Mouse (Mus musculus): Measurements from ENCODE around the gene Phactr2. TPM values are rescaled to one million over a fixed set of nuclear protein-coding genes. Genes with fewer than 3 reads are reported as not detected.
"Not testable (repeated sequence)": the region's sequence is repeated elsewhere in the genome, so short reads cannot be mapped to it uniquely, and the experiment has no call there.

Gene Phactr2
- 27.9 and 30.1 TPM in 2 replicates for polyA plus RNA-seq (2015; fragmentation: Nextera tagmentation; extraction: Ambion mirVana)

- Histone ChIP-seq H3K27me3 (peaks cover 12% of the 10 kb centered on the region; the same call in 1 of the 2 replicates), H3K9me3 (replicated peaks) (no peaks in the 10 kb centered on the region), H3K4me1 (peaks cover 7% of the 10 kb centered on the region), H3K4me2 (replicated peaks) (peak within 1 kb of the TSS; percentile 99), H3K9ac (peak within 1 kb of the TSS; percentile 54), H3K36me3 (no peaks in the 10 kb centered on the region), H3K27ac (replicated peaks) (no peak within 1 kb of the TSS), H3K4me3 (replicated peaks) (peak within 1 kb of the TSS; percentile 65)
- under 1% methylated on average over 70 of the region's 71 CpGs for WGBS
- peak; percentile 77 for ATAC-seq (ENCODE audit: insufficient number of reproducible peaks, low FRiP score, low TSS enrichment, low read depth)
These were observed at the start of gene Phactr2 for GRCm38 (mm10) chr10:13473833-13474567. Gene Phactr2 (minus strand): TSS chr10:13474412.

DNA sequence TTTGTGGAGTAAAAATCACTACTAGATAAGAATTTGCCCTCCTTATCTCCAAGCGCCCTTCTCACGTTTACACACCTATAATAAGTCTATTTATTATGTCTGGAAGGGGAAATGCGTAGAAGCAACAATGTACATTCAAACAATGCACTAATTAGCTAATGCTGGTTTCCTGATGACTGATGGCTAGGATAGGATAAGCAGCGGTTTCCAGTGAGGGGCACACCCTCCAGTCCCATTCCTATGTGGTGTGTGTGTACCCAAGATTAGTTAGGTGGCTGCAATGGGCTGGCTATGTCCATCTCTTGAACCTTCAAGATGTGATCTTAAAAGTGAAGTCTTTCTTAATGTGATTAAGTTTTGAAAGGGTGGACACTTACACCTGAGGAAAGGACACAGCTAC, 47.6 kb upstream of the Phactr2 start:
- 78% methylated on average over 4 of the region's 4 CpGs for WGBS
- Histone ChIP-seq H3K4me3 (replicated peaks) (no peak overlapping the region), H3K4me2 (replicated peaks) (no peak overlapping the region), H3K27ac (replicated peaks) (no peak overlapping the region), H3K9me3 (replicated peaks) (no peaks in the 10 kb centered on the region), H3K4me1 (no peaks in the 10 kb centered on the region), H3K36me3 (0 out of 2 replicates have a peak, but pooled peaks cover 3% of the 10 kb centered on the region), H3K9ac (no peak overlapping the region), H3K27me3 (no peaks in the 10 kb centered on the region)
- no peak for ATAC-seq (ENCODE audit: insufficient number of reproducible peaks, low FRiP score, low TSS enrichment, low read depth)

DNA sequence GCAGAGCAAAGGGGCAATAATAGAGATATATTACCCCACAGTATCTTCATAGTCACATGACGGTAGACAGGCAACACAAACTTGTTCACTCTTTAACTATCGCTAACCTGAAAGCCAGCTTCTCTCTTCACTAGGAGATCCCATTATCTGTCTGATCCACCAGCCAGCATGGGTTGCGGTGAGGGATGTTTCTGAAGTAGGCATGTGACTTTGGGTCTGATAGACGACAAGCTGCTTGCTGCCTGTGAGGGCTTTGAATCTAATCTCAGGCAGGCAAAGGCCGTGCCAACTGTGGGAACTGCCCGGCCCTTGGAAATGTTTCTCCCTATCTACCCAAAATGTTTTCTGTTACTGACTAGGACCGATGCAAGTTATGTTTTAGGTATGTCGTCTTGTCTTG, 28.2 kb upstream of the Phactr2 start:
- Histone ChIP-seq H3K4me1 (peaks cover 15% of the 10 kb centered on the region; the same call in 1 of the 2 replicates), H3K9me3 (replicated peaks) (no peaks in the 10 kb centered on the region), H3K4me2 (replicated peaks) (0 out of 2 replicates have a peak overlapping the region, but pooled peaks have one; percentile 83), H3K27me3 (no peaks in the 10 kb centered on the region), H3K9ac (no peak overlapping the region), H3K27ac (replicated peaks) (no peak overlapping the region), H3K4me3 (replicated peaks) (no peak overlapping the region), H3K36me3 (0 out of 2 replicates have a peak, but pooled peaks cover 3% of the 10 kb centered on the region)
- ATAC-seq (ENCODE audit: insufficient number of reproducible peaks, low FRiP score, low TSS enrichment, low read depth) = no peak
- WGBS = 78% methylated on average over 8 of the region's 8 CpGs

DNA sequence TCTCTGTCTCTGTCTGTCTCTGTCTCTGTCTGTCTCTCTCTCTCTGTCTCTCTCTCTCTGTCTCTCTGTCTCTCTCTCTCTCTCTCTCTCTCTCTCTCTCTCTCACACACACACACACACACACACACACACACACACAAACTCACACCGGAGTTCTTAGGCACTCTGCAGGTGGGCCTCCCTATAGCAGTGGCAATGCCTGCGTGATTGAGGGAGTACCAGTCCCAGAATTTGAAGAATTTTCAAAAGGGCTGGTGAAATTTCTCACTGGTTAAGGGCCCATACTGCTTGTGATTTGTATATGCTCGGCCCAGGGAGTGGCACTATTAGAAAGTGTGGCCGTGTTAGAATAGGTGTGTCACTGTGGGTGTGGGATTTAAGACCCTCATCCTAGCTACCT, 27.3 kb upstream of the Phactr2 start:
- H3K4me1 ChIP-seq = peaks cover 15% of the 10 kb centered on the region; the same call in 1 of the 2 replicates
- not testable (repeated sequence) for ATAC-seq (ENCODE audit: insufficient number of reproducible peaks, low FRiP score, low TSS enrichment, low read depth); H3K9me3 ChIP-seq (replicated peaks); H3K27ac ChIP-seq (replicated peaks); H3K27me3 ChIP-seq; H3K36me3 ChIP-seq
- peak overlapping the region; percentile 47; the same call in 1 of the 2 replicates for H3K9ac ChIP-seq
- peak overlapping the region; percentile 66 for H3K4me3 ChIP-seq (replicated peaks)
- H3K4me2 ChIP-seq (replicated peaks) = peak overlapping the region; percentile 83
- 40% methylated on average over 4 of the region's 4 CpGs for WGBS

- Histone ChIP-seq H3K36me3 (0 out of 2 replicates have a peak, but pooled peaks cover 2% of the 10 kb centered on the region), H3K27ac (replicated peaks) (0 out of 2 replicates have a peak overlapping the region, but pooled peaks have one; percentile 17), H3K9me3 (replicated peaks) (no peaks in the 10 kb centered on the region), H3K4me1 (peaks cover 15% of the 10 kb centered on the region; the same call in 1 of the 2 replicates), H3K4me2 (replicated peaks) (peak overlapping the region; percentile 83), H3K9ac (peak overlapping the region; percentile 47), H3K4me3 (replicated peaks) (peak overlapping the region; percentile 66), H3K27me3 (no peaks in the 10 kb centered on the region)
- ATAC-seq (ENCODE audit: insufficient number of reproducible peaks, low FRiP score, low TSS enrichment, low read depth) = peak; percentile 92
- WGBS = under 1% methylated on average over 30 of the region's 30 CpGs
These were observed 26.8 kb upstream of the Phactr2 start for GRCm38 (mm10) chr10:13500938-13501496.

DNA sequence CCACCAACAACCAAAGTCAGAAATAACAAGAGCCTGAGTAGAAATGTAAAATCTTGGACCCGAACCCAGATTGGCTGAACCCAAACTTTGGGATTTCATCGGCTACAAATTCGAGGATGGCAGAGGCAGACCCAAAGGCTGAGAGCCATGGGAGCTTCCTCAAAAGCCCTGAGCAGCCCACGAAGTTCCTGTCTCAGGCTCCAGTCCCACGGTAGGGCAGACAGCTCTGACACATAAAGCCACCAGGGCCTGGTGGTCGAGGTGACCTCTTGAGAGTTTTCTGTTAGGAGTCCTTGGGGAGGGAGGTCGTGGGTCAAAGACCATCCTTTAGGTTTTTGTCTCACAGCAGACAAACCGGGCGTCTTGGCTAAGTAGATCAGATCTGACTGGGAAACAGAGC, 26.3 kb upstream of the Phactr2 start:
- H3K27me3 ChIP-seq = no peaks in the 10 kb centered on the region
- H3K9me3 ChIP-seq (replicated peaks) = no peaks in the 10 kb centered on the region
- WGBS = 42% methylated on average over 9 of the region's 9 CpGs
- peak overlapping the region; percentile 66 for H3K4me3 ChIP-seq (replicated peaks)
- peaks cover 15% of the 10 kb centered on the region; the same call in 1 of the 2 replicates for H3K4me1 ChIP-seq
- no peak for ATAC-seq (ENCODE audit: insufficient number of reproducible peaks, low FRiP score, low TSS enrichment, low read depth)
- peak overlapping the region; percentile 83 for H3K4me2 ChIP-seq (replicated peaks)
- peak overlapping the region; percentile 47; the same call in 1 of the 2 replicates for H3K9ac ChIP-seq
- H3K27ac ChIP-seq (replicated peaks) = 0 out of 2 replicates have a peak overlapping the region, but pooled peaks have one; percentile 17
- no peaks in the 10 kb centered on the region for H3K36me3 ChIP-seq

GRCm38 (mm10) chr10:13499331-13499730, 25.1 kb upstream of the Phactr2 start, which contains the start of gene Fuca2:
Gene Fuca2 (plus strand): TSS chr10:13499540.
- no peak within 1 kb of the TSS for H3K4me3 ChIP-seq (replicated peaks)
- H3K9ac ChIP-seq = no peak within 1 kb of the TSS
- H3K4me1 ChIP-seq = peaks cover 15% of the 10 kb centered on the region; the same call in 1 of the 2 replicates
- WGBS = 85% methylated on average over 2 of the region's 2 CpGs
- H3K4me2 ChIP-seq (replicated peaks) = no peak within 1 kb of the TSS
- ATAC-seq (ENCODE audit: insufficient number of reproducible peaks, low FRiP score, low TSS enrichment, low read depth) = no peak
- no peaks in the 10 kb centered on the region for H3K27me3 ChIP-seq
- H3K36me3 ChIP-seq = no peaks in the 10 kb centered on the region
- H3K27ac ChIP-seq (replicated peaks) = no peak within 1 kb of the TSS
- no peaks in the 10 kb centered on the region for H3K9me3 ChIP-seq (replicated peaks)

GRCm38 (mm10) chr10:13496315-13496714, 22.1 kb upstream of the Phactr2 start:
- no peaks in the 10 kb centered on the region for H3K27me3 ChIP-seq
- no peak overlapping the region for H3K4me2 ChIP-seq (replicated peaks)
- peaks cover 4% of the 10 kb centered on the region; the same call in 1 of the 2 replicates for H3K4me1 ChIP-seq
- no peak overlapping the region for H3K27ac ChIP-seq (replicated peaks)
- no peak for ATAC-seq (ENCODE audit: insufficient number of reproducible peaks, low FRiP score, low TSS enrichment, low read depth)
- H3K9ac ChIP-seq = no peak overlapping the region
- no peaks in the 10 kb centered on the region for H3K9me3 ChIP-seq (replicated peaks)
- H3K4me3 ChIP-seq (replicated peaks) = no peak overlapping the region
- H3K36me3 ChIP-seq = no peaks in the 10 kb centered on the region
- 94% methylated on average over 3 of the region's 3 CpGs for WGBS

GRCm38 (mm10) chr10:13493978-13494686, 19.9 kb upstream of the Phactr2 start:
- Histone ChIP-seq H3K27me3 (no peaks in the 10 kb centered on the region), H3K4me2 (replicated peaks) (no peak overlapping the region), H3K9me3 (replicated peaks) (no peaks in the 10 kb centered on the region), H3K36me3 (no peaks in the 10 kb centered on the region), H3K9ac (no peak overlapping the region), H3K4me1 (no peaks in the 10 kb centered on the region), H3K4me3 (replicated peaks) (no peak overlapping the region), H3K27ac (replicated peaks) (no peak overlapping the region)
- 86% methylated on average over 9 of the region's 9 CpGs for WGBS
- ATAC-seq (ENCODE audit: insufficient number of reproducible peaks, low FRiP score, low TSS enrichment, low read depth) = no peak

DNA sequence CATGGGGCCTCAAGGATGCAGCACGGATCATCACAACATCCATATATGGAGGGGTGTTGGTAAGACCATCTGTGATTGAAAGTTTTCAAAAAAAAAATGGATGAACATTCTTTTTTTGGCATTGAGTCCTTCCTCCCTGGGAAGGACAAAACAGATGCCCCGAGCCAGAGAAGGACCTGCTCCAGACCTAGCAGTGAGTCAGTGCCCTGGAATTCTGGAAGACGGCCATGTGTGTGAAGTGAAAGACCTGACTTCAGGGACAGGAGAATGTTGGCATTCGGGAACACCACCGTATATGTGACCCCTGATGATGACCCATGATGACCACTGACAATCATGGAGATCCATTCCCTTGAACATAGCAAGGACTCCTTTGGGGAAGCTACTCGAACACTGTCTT, 15.5 kb upstream of the Phactr2 start:
- no peak overlapping the region for H3K4me3 ChIP-seq (replicated peaks)
- no peaks in the 10 kb centered on the region for H3K9me3 ChIP-seq (replicated peaks)
- no peak overlapping the region for H3K9ac ChIP-seq
- ATAC-seq (ENCODE audit: insufficient number of reproducible peaks, low FRiP score, low TSS enrichment, low read depth) = no peak
- H3K36me3 ChIP-seq = no peaks in the 10 kb centered on the region
- no peaks in the 10 kb centered on the region for H3K27me3 ChIP-seq
- H3K4me1 ChIP-seq = no peaks in the 10 kb centered on the region
- WGBS = 70% methylated on average over 6 of the region's 6 CpGs
- no peak overlapping the region for H3K4me2 ChIP-seq (replicated peaks)
- no peak overlapping the region for H3K27ac ChIP-seq (replicated peaks)

GRCm38 (mm10) chr10:13485958-13486357, 11.7 kb upstream of the Phactr2 start:
- no peak for ATAC-seq (ENCODE audit: insufficient number of reproducible peaks, low FRiP score, low TSS enrichment, low read depth)
- Histone ChIP-seq H3K9ac (no peak overlapping the region), H3K4me2 (replicated peaks) (no peak overlapping the region), H3K9me3 (replicated peaks) (no peaks in the 10 kb centered on the region), H3K27me3 (no peaks in the 10 kb centered on the region), H3K4me3 (replicated peaks) (no peak overlapping the region), H3K36me3 (no peaks in the 10 kb centered on the region), H3K27ac (replicated peaks) (no peak overlapping the region), H3K4me1 (no peaks in the 10 kb centered on the region)
- 55% methylated on average over 4 of the region's 4 CpGs for WGBS

Data from embryonic facial prominence, embryonic 15.5 days (tissue).